Mouse (Mus musculus) brain, embryonic 14.5 days (tissue): ENCODE data around the gene Casp8.

Experiments
- CTCF ChIP-seq: fragments of 200-500 bp; IDR thresholded peaks from 2 replicates; pipeline ENCODE4 v1.5.1; 2012; ENCODE audit warnings: inconsistent platforms, mild to moderate bottlenecking, moderate library complexity, borderline replicate concordance; ENCODE audit not compliant: insufficient read depth, insufficient read length; ENCODE audit errors: extremely low read depth
- POLR2A ChIP-seq: fragments of 200-500 bp; IDR thresholded peaks from 2 replicates; pipeline ENCODE4 v1.6.1; 2012; ENCODE audit warnings: mild to moderate bottlenecking, inconsistent platforms, borderline replicate concordance; ENCODE audit not compliant: poor library complexity, insufficient read depth, insufficient read length, severe bottlenecking; ENCODE audit errors: extremely low read depth

DNA sequence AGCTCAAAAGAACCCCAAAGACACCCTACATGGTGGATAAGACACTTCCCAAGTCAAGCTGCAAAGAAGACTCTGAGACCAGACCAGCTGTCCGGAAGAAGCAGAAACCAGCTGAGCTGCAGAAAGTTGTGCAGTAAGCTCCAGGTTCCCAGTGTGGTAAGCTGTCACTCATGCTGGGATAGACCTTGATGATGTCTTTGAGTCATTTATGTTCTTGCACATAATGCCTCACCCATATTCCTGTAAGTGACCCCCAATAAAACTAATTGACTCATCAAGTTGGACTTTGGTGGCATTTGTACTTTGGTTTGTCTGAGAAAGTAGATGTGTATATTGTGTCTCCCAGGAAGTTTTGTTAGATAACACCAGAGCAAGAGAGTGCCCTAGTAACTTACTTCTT is 17.6 kb upstream of the Casp8 start:
- TF ChIP-seq POLR2A (no peak), CTCF (no peak)
